8 mouse cellular contexts compared by ENCODE assay signal in the genomic region with DNA sequence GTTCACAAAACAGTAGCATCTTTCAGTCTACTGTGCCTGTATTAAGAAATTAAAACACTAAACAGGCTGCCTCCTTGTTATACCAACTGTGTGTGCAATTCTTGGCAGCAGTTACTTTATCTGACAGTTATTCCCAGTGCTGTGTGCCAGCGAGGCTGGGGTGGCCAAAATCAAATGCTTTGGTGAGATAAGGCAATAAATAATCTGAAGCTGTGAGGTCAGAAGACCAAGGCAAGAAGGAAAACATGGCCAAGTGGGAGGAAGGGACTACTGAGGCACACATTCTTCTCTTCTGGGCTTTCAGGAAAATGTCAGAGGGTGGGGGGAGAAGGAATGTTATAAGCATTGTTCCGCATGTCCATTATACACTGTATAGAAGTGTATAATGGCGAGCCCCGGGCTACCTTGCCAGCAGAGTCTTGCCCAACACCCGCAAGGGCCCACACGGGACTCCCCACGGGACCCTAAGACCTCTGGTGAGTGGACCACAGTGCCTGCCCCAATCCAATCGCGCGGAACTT. TPM values are rescaled to one million over a fixed set of nuclear protein-coding genes. Genes with fewer than 3 reads are reported as not detected.
DNase-seq lines count a peak whose midpoint lies in the region; ATAC-seq and TF ChIP-seq lines count a peak whose summit lies in the region.

No protein-coding gene starts in this region.

- no peak for TF ChIP-seq EP300 in lung, postnatal 0 days (IDR thresholded peaks at IDR 0.05)

- no peaks in the 10 kb centered on the region for H3K36me3 ChIP-seq in embryonic facial prominence, embryonic 14.5 days (ENCODE audit: control insufficient read depth, insufficient read depth, low read length)
- H3K36me3 ChIP-seq in embryonic facial prominence, embryonic 10.5 days (replicated peaks): no peaks in the 10 kb centered on the region
- H3K36me3 ChIP-seq in midbrain, embryonic 15.5 days (replicated peaks): no peaks in the 10 kb centered on the region
- no peaks in the 10 kb centered on the region for H3K36me3 ChIP-seq in midbrain, embryonic 14.5 days (ENCODE audit: control insufficient read depth, insufficient read depth, low read length)
- no peaks in the 10 kb centered on the region for H3K36me3 ChIP-seq in heart, embryonic 14.5 days (ENCODE audit: control insufficient read depth, insufficient read depth, low read length)
- H3K36me3 ChIP-seq in lung, postnatal 0 days (ENCODE audit: insufficient read depth, low read length): no peaks in the 10 kb centered on the region

- no peak overlapping the region for H3K4me2 ChIP-seq in embryonic facial prominence, embryonic 14.5 days (ENCODE audit: low read depth, low read length)
- H3K4me2 ChIP-seq in midbrain, embryonic 15.5 days: no peak overlapping the region
- H3K4me2 ChIP-seq in midbrain, embryonic 14.5 days (ENCODE audit: low read length): no peak overlapping the region
- no peak overlapping the region for H3K4me2 ChIP-seq in heart, embryonic 14.5 days (ENCODE audit: low read length)
- H3K4me2 ChIP-seq in lung, postnatal 0 days (replicated peaks; ENCODE audit: low read depth, low read length): no peak overlapping the region

- H3K9ac ChIP-seq in embryonic facial prominence, embryonic 14.5 days (ENCODE audit: low read depth, low read length): no peak overlapping the region
- no peak overlapping the region for H3K9ac ChIP-seq in midbrain, embryonic 15.5 days
- H3K9ac ChIP-seq in midbrain, embryonic 14.5 days (replicated peaks; ENCODE audit: low read length): no peak overlapping the region
- H3K9ac ChIP-seq in heart, embryonic 14.5 days (ENCODE audit: low read length): no peak overlapping the region
- no peak overlapping the region for H3K9ac ChIP-seq in lung, postnatal 0 days (replicated peaks; ENCODE audit: low read depth)

- no peak for TF ChIP-seq CTCF in lung, postnatal 0 days (IDR thresholded peaks at IDR 0.05)

- 76% methylated on average over 4 of the region's 10 CpGs for WGBS in embryonic facial prominence, embryonic 14.5 days
- 86% methylated on average over 7 of the region's 10 CpGs for WGBS in embryonic facial prominence, embryonic 10.5 days
- WGBS in midbrain, embryonic 15.5 days: 89% methylated on average over 7 of the region's 10 CpGs
- WGBS in midbrain, embryonic 14.5 days: 89% methylated on average over 6 of the region's 10 CpGs
- WGBS in heart, embryonic 14.5 days: 74% methylated on average over 6 of the region's 10 CpGs
- WGBS in lung, postnatal 0 days: 72% methylated on average over 6 of the region's 10 CpGs

- no peak for ATAC-seq in embryonic facial prominence, embryonic 14.5 days (ENCODE audit: low read depth)
- ATAC-seq in midbrain, embryonic 15.5 days (replicated peaks): no peak
- ATAC-seq in midbrain, embryonic 14.5 days (ENCODE audit: low FRiP score, low TSS enrichment): no peak
- ATAC-seq in heart, embryonic 14.5 days (ENCODE audit: insufficient number of reproducible peaks, insufficient read depth, low FRiP score, low read depth): no peak
- ATAC-seq in lung, postnatal 0 days: peak; percentile 43

- no peak overlapping the region for H3K4me3 ChIP-seq in embryonic facial prominence, embryonic 14.5 days (ENCODE audit: low read depth, low read length)
- H3K4me3 ChIP-seq in embryonic facial prominence, embryonic 10.5 days: no peak overlapping the region
- H3K4me3 ChIP-seq in midbrain, embryonic 15.5 days: no peak overlapping the region
- no peak overlapping the region for H3K4me3 ChIP-seq in midbrain, embryonic 14.5 days (replicated peaks; ENCODE audit: low read depth, low read length)
- no peak overlapping the region for H3K4me3 ChIP-seq in heart, embryonic 14.5 days (ENCODE audit: control insufficient read depth in 1 of 2, insufficient read depth in 1 of 2, low read depth in 1 of 2, low read length in 2 of 2)
- H3K4me3 ChIP-seq in lung, postnatal 0 days (ENCODE audit: low read depth, low read length): no peak overlapping the region

- no peak for DNase-seq in embryonic facial prominence, embryonic 14.5 days (ENCODE audit: low spot score)
- no peak for DNase-seq in embryonic facial prominence, embryonic 10.5 days (ENCODE audit: low spot score)
- no peak for DNase-seq in midbrain, embryonic 14.5 days
- no peak for DNase-seq in lung, postnatal 0 days (ENCODE audit: low spot score)
- DNase-seq in right cerebral cortex, postnatal 10 days (ENCODE audit: low spot score in 2 of 2): no peak
- no peak for DNase-seq in urinary bladder, postnatal 10 days (ENCODE audit: low spot score)

- H3K27me3 ChIP-seq in embryonic facial prominence, embryonic 14.5 days (replicated peaks; ENCODE audit: control insufficient read depth, insufficient read depth, low read length): no peaks in the 10 kb centered on the region
- H3K27me3 ChIP-seq in embryonic facial prominence, embryonic 10.5 days (replicated peaks; ENCODE audit: low read depth, poor library complexity, severe bottlenecking): no peaks in the 10 kb centered on the region
- no peaks in the 10 kb centered on the region for H3K27me3 ChIP-seq in midbrain, embryonic 15.5 days (replicated peaks)
- H3K27me3 ChIP-seq in midbrain, embryonic 14.5 days (ENCODE audit: control insufficient read depth, insufficient read depth, low read length): no peaks in the 10 kb centered on the region
- no peaks in the 10 kb centered on the region for H3K27me3 ChIP-seq in heart, embryonic 14.5 days (ENCODE audit: control insufficient read depth, insufficient read depth, low read length)
- no peaks in the 10 kb centered on the region for H3K27me3 ChIP-seq in lung, postnatal 0 days (replicated peaks; ENCODE audit: insufficient read depth, low read length)

- no peaks in the 10 kb centered on the region for H3K9me3 ChIP-seq in embryonic facial prominence, embryonic 14.5 days (ENCODE audit: control insufficient read depth, low read length)
- H3K9me3 ChIP-seq in embryonic facial prominence, embryonic 10.5 days: no peaks in the 10 kb centered on the region
- H3K9me3 ChIP-seq in midbrain, embryonic 15.5 days: no peaks in the 10 kb centered on the region
- no peaks in the 10 kb centered on the region for H3K9me3 ChIP-seq in midbrain, embryonic 14.5 days (ENCODE audit: control insufficient read depth, low read length)
- H3K9me3 ChIP-seq in heart, embryonic 14.5 days (ENCODE audit: control insufficient read depth, low read length): no peaks in the 10 kb centered on the region
- no peaks in the 10 kb centered on the region for H3K9me3 ChIP-seq in lung, postnatal 0 days (ENCODE audit: low read length)

- H3K27ac ChIP-seq in embryonic facial prominence, embryonic 14.5 days (replicated peaks; ENCODE audit: low read depth, low read length): 0 out of 2 replicates have a peak overlapping the region, but pooled peaks have one; percentile 50
- H3K27ac ChIP-seq in embryonic facial prominence, embryonic 10.5 days (replicated peaks): no peak overlapping the region
- H3K27ac ChIP-seq in midbrain, embryonic 15.5 days: peak overlapping the region; percentile 17; the same call in 1 of the 2 replicates
- H3K27ac ChIP-seq in midbrain, embryonic 14.5 days (replicated peaks; ENCODE audit: low read depth, low read length): no peak overlapping the region
- H3K27ac ChIP-seq in heart, embryonic 14.5 days (replicated peaks in 1 of 2; ENCODE audit: control insufficient read depth in 1 of 2, insufficient read depth in 1 of 2, low read depth in 2 of 2, low read length in 2 of 2): peak overlapping the region; percentile 53 to 67
- H3K27ac ChIP-seq in lung, postnatal 0 days (ENCODE audit: low read length): no peak overlapping the region

- H3K4me1 ChIP-seq in embryonic facial prominence, embryonic 14.5 days (ENCODE audit: control insufficient read depth, insufficient read depth, low read length): peaks cover 8% of the 10 kb centered on the region; the same call in 1 of the 2 replicates
- H3K4me1 ChIP-seq in embryonic facial prominence, embryonic 10.5 days: no peaks in the 10 kb centered on the region
- peaks cover 8% of the 10 kb centered on the region for H3K4me1 ChIP-seq in midbrain, embryonic 15.5 days
- H3K4me1 ChIP-seq in midbrain, embryonic 14.5 days (ENCODE audit: control insufficient read depth, insufficient read depth, low read length): no peaks in the 10 kb centered on the region
- peaks cover 0 to 7% of the 10 kb centered on the region in 2 experiments; a peak in 2 of 4 replicates for H3K4me1 ChIP-seq in heart, embryonic 14.5 days (ENCODE audit: control insufficient read depth in 2 of 2, insufficient read depth in 2 of 2, low read length in 2 of 2)
- no peaks in the 10 kb centered on the region for H3K4me1 ChIP-seq in lung, postnatal 0 days (ENCODE audit: insufficient read depth, low read depth, low read length)

RNA-seq across cellular contexts. Expression of gene Bcl10, which starts 57.8 kb away (rescaled TPM):
- 52.1 and 54.8 TPM in 2 replicates for polyA plus RNA-seq in embryonic facial prominence, embryonic 14.5 days (2014; fragmentation: Nextera tagmentation; extraction: Ambion mirVana)
- polyA plus RNA-seq in embryonic facial prominence, embryonic 10.5 days (2016; fragmentation: Nextera tagmentation; extraction: Ambion mirVana): 41.4 and 44.1 TPM in 2 replicates
- polyA plus RNA-seq in midbrain, embryonic 15.5 days (2015; fragmentation: Nextera tagmentation; extraction: Ambion mirVana): 30.9 and 32.4 TPM in 2 replicates
- 34.3 and 42.3 TPM in 2 replicates for polyA plus RNA-seq in midbrain, embryonic 14.5 days (2014; fragmentation: Nextera tagmentation; extraction: Ambion mirVana)
- 40.2 and 44.0 TPM in 2 replicates for polyA plus RNA-seq in heart, embryonic 14.5 days (2014; fragmentation: Nextera tagmentation; extraction: Ambion mirVana)
- 54.3 and 63.5 TPM in 2 replicates for polyA plus RNA-seq in lung, postnatal 0 days (2015; fragmentation: Nextera tagmentation; extraction: Ambion mirVana)

Comparison
In these comparisons a context has a peak if more than half of its experiments do, and no peak if none do; other contexts are left out.
1. H3K27ac ChIP-seq: peak in embryonic facial prominence, embryonic 14.5 days (single experiment), midbrain, embryonic 15.5 days (single experiment) and heart, embryonic 14.5 days (2 of 2); none in embryonic facial prominence, embryonic 10.5 days (single experiment), midbrain, embryonic 14.5 days (single experiment) and lung, postnatal 0 days (single experiment).